Mouse (Mus musculus) WW6 (cell line): ENCODE measurements around the gene Drg2.
"Not testable (repeated sequence)": the region's sequence is repeated elsewhere in the genome, so short reads cannot be mapped to it uniquely, and the experiment has no call there.

Experiments
- DNase-seq: peaks from one replicate; pipeline ENCODE4 v3.0.0-alpha.2; 2013; ENCODE audit warnings: low read depth, low spot score

Gene Drg2

DNA sequence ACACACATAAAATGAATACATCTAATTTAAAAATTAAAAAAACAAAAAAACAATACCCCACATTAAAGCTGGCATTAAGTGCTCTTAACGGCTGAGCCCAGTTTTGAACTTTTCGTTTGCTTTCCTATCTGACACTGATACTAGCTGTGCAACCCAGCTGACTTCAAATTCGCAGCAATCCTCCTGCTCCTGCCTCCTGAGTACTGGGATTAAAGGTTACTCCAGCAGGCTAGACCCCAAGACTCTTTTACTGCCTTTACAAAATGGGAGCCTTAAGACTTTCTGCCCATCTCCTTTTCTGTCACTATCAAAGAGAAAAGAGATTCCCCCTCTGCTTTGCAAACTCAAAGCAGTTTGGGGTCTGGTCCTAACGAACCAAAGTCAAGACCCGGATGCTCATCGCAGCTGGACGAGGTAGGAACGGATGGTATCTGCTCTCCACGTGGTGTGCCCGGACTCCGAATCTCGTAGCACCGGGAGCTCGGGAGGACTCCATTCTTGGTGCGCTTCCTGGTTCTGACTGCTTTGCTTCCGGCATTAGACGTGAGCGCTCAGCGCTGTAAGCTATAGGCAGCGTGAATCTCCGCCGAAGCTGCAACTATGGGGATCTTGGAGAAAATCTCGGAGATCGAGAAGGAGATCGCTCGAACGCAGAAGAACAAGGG, at the start of gene Drg2:
Gene Drg2 (plus strand): TSS at position 512 of the 665 bp plus-strand sequence.
- DNase-seq, result peak; percentile 92

DNA sequence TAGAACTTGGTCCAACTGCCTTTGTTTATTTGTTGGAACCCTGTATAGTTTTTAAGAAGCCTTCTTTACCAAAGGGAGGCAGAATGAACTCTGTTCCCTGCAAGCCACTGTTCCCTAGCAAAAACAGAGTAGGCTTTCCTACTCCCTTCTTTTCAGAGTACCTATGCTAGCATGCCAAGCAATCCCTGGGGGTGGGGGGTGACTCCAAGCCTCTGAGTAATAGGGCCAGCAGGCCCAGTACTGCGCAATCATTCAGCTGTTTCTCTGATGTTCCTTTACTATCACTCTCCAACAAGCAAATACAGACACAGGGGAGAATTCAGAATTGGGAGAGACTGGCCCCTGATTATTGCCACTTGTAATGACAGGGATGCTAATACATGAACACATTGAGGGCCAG, 47.8 kb upstream of the Drg2 start:
- DNase-seq, result no peak

DNA sequence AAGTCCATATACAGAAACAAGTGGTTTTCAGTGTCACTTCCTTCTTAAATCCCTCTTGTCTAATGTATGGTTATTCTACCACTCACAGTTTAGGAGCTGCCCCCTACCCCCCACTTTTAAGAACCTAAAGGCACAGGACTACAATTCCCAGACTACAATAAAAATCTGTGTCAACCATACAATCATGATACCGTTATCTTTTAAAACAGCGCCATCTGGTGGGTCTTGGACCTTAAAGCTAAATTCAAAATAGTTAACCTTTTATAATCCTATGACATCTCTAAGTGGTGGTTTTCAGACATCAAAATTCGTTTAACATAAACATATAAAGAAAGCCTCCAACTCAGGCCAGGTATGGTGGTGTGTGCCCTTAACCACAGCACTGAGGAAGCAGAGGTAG, 42.2 kb upstream of the Drg2 start:
- no peak for DNase-seq

DNA sequence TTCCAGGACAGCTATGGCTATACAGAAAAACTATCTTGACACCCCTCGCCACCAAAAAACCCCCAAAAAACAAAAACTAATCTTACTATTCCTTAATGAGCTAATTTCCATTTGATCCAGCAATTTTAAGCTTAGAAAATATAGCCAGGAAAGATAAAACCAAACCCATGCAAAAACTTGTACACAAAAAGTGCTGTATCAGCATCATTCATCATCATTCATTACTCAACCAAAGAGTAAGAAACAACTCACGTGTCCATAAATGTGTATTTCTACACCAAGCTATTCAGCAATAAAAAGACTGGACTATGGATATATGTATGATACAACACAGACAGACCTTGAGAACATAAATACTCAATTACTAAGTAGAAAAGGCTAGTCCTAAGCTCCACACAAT, 41.5 kb upstream of the Drg2 start:
- no peak for DNase-seq

DNA sequence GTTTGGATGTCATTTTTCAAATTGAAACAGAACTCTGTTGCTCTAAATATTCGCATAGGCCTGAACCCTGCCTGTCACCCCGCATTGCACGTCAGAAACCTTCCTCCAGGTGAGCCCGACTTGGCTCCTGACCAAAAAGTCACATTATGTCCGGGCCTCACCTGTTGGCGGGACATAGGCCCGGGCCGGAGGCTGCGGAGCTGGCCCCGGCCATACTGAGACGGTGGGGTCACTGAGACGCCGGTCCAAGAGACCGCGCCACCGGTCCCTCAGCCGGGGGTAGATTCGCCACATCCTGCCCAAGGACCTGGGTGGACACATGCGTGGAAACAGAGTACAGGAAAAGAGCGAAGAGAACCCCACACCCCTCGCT, 37.8 kb upstream of the Drg2 start:
- no peak for DNase-seq

DNA sequence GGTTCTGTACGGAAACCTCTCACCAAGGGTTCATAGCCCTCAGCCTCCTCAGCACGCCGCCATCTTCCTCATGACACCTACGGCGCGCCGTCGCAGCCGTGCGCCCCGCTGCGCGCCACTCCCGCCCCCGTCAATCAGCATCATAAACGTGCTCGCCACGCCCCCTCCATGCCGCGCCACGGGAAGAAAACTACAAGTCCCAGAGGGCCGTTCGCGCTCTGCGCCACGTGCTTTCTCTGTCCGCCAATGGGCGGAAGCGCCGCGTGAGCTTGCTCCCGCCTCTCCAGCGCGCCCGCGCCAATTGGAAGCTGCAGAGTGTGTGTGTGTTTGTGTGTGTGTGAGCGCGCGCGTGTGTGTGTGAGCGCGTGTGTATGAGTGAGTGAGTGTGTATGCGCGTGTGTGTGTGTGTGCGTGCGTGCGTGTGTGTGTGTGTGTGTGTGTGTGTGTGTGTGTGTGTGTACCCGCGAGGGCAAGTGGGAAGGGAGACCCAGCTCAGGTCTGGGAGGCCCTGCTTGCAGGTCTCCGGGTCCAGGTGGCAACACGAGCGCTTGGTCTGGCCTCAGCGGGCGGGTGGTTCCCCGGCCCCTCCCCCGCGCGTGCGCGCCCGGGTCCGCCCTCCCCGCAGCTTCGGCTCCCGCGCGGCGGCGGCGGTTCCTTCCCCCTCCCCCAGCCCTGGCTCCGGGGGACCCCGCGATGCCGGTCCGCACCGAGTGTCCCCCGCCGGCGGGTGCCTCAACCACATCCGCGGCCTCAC, 37.3 kb upstream of the Drg2 start, which contains the start of gene Gid4:
Gene Gid4 (plus strand): TSS at position 183 of the 754 bp plus-strand sequence.
- DNase-seq, result peak; percentile 100

DNA sequence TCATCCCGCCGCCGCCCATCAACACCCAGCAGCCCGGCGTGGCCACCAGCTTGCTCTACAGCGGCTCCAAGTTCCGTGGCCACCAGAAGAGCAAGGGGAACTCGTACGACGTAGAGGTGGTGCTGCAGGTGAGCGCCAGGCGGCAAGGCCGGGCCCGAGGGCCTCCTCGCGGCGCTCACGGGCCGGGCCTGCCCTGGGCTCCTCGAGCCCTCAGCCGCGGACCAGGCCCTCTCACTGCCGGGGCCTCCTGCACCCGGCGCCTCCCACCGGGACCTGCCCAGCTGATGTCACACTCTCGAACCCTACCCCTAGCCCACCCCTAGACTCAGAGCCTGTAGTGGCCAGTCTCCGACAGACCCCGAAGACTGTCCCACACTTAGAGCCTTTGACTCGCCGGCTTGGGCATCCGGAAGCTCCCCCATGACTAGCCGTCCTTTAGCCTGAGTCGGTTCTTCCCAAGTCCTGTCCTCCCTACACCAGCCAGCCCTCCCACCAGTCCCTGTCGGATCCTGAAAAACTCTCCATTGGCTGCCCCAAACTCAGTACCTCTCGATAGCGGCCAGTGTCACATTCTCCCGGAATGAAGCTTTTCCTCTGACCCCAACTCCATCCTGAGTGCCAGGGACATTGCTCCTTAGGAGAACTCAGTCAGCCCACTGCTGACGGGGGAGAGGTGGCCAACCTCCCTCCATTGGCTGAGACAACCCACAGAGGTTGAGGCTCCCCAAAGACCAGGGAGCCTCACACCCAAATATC, 36.5 kb upstream of the Drg2 start, which contains the start of gene Atpaf2:
Gene Atpaf2 (minus strand): TSS at position 741 of the 756 bp plus-strand sequence.
- no peak for DNase-seq

DNA sequence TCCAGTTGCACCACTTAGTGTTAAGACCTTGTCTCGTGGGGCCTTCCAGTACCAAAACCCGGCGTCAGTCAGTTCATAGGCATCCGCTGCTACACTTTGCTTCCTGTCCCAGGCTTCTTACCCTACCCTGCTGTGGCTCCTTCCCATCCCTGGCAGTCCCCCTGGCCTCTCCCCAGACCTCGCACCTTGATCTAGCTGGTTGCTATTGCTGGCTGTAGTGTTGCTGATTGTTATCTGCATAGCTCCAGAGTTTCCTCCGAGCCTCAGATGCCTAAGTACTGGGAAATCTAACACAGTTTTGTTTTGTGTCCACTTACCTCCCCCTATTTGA, 36.0 kb upstream of the Drg2 start:
- no peak for DNase-seq

DNA sequence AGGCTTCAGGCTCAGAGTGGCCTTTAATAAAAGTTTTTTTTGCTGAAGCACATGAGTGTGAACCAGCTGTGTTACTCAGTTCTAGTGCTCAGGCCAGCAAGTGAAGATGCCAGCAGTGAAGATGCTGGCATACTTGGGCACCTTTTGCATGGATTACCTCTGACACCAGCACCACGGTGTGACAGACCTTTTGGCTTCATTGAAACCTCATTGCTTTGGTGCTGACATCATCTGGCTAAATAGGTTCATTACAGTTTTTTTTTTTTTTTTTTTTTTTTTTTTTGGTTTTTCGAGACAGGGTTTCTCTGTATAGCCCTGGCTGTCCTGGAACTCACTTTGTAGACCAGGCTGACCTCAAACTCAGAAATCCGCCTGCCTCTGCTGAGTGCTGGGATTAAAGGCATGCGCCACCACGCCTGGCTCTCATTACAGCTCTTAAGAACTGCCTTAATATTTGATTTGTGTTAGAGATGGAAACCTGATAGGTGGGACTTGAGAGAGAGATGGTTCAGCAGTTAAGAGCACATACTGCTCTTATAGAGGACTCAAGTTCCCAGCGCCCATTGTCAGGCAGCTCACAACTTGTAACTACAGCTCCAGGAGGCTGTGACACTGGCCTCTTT, 32.2 kb upstream of the Drg2 start:
- no peak for DNase-seq

DNA sequence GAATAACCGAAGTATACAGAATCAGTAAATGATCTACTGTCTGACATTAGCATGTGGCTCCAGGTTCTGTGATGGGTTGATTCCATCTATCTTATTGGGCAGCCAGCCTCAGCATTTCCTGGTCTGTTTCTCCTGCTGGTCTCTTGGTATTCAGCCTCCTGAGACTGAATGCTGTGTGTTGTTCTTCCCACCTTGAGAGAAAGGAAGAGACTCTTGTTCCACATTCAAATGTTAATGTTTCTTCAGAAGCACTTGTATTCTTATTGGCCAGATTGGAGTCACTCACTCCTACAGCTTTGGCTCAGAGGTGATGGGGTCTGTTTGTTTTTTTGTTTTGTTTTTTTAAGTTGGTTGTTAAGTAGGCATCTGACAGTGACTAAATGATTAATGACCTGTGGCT, 31.4 kb upstream of the Drg2 start:
- DNase-seq, result no peak

DNA sequence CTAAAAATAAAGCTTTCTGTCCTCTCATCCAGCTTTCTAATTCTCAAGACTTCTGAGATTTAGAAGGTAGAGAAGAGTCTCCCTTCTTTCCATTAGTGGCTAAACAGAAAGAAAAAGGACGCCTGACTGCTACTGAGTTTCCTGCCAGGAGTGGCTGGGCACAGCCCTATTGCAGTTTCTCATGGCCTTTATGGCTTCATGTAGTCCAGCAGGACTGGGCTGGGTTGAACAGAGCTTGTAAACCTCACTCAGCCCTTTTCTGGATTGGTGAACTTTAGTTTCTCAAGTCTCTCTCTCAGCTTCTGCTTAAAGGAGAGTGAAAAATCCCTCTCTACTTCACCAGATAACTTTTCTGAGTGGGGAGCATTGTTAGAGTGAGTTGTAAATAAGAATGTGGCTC, 28.0 kb upstream of the Drg2 start:
- DNase-seq, result no peak

DNA sequence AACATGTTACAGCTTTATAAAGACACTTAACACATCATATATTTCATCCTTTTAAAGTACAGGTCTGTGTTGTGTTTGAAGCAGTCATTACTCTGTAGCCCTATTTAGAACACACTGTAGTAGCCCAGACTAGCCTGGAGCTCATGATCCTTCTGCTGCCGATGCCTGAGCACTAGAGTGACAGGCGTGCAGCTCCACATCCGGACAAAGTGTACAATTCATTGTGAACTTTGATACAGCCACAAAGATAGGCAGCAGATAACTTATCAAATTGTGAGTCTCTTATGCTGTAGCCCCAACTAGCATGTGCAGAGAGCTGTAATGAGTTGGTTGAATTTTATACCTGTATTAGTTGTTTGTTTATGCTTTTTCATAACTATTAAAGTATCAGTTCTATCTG, 26.8 kb upstream of the Drg2 start:
- DNase-seq, result no peak

DNA sequence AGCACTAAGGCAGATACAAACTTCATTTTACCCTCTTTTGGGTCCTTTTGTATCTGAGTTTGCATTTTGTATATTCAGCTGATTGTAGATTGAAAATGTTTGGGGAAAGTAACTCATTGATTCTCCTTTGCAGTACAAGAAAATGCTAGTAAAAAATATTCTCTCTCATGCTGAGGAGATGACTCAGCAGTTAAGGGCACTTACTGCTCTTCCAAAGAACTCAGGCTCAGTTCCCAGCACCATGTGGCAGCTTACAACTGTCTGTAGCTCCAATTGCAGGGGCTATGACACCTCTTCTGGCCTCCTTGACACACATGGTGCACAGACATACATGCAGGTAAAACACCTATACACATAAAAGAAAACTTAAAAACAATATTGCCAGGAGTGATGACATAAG, 20.9 kb upstream of the Drg2 start:
- no peak for DNase-seq

DNA sequence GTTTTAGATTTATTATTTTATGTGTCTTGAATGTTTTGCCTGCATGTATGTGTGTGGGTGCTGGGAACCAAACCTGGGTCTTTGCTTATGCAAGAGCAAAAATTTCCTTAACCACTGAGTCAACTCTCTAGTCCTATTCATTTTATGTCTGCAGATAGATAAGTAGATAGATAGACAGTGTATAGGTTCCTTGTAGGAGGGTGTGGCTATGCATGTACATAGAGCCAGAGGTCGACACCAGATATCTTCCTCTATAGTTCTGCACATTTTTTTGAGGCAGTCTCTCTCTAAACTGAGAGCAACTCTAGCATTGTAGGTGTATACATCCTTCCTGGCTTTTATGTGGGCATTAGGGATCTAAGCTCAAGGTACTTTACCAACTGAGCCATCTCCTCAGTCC, 19.3 kb upstream of the Drg2 start:
- DNase-seq, result no peak

DNA sequence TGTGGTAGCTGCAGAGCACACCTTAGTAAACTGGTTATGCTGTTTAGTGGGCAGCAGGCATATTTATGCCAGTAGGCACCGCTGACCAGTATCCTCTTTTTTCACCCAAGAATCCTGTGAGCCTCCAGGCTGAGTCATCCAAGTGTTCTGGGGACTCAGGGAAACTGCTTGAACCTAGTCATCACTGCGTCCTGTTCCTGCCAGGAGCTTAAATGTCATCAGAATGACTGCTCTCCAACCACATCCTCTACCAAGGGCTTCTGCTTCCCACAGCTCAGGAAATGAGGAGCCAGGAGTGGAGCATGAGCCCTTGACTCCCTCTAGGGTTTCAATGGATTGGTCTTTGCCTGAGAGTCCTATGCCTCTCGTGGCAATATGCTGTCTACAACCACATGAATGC, 17.8 kb upstream of the Drg2 start:
- no peak for DNase-seq

DNA sequence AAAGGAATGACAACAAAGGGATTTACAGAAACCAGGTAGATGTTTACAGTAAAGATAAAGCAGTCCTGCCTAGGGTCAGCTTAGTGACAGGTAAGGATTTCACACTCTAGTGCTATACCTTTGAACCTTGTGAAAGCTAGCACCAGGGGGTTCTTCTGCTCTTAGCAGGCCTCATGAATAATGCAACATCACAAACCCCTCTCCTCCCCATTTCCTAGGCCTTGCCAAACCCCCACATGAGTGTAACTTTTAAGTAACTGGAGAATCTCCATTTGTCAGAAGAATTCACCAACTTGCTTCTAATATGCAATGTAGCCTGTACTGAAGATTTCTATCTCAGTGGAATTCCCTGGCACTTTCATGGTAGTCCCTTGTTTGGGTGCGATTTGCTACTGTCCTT, 14.8 kb upstream of the Drg2 start:
- DNase-seq, result not testable (repeated sequence)

DNA sequence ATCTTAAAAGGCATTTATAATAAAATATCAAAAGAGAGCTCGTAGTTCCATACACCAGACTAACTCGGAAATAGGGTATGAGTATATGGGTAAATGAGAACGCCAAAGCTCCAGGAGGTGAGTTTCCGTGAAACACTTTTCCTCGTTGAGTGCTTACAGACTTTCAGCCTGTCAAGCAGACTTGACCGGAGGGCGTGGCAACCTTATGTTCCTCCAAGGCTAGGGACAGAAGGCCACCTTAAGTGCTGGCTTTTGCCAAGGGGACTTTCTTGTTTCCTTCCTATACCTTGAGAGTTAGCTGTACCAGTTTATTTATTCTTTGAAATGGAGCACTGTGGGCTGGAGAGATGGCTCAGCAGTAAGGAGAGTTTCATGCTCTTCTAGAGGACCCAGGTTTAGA, 14.2 kb upstream of the Drg2 start:
- DNase-seq, result no peak

DNA sequence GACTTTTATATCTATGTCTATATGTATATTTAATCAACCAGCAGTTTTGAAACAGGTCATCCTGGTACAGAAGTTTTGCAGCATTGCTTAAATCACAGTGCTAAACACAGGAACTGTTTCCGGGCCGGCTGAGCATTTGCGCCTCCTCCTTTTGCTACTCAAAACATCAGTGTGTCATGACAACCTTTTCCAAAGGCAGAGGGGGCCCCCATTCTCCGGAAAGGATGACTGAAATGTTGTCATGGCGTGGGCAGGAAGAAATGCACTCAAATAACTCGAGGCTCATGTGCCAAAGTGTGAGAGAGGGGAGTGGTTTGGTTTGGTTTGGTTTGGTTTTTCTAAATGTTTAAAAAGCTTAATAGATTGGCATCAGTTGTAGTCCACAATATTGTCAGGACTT, 11.5 kb upstream of the Drg2 start:
- no peak for DNase-seq

DNA sequence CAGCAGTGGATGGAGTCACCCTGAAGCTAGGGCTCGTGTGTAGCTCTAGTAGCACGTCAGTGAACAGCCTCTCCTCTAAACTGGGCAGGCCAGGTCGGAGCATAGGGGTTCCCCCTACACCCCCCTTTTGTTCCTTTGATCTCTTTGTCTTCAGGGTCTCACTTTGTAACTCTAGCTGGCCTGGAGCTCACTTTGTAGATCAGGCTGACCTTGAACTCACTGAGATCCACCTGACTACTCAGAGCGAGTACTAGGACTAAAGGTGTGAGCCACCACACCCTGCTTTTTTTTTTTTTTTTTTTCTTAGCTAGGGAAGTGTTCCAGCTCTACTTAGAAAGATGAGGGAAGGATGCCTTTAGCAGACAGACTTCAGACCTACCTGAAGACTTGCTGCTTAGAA, 10.4 kb upstream of the Drg2 start:
- peak; percentile 61 for DNase-seq

DNA sequence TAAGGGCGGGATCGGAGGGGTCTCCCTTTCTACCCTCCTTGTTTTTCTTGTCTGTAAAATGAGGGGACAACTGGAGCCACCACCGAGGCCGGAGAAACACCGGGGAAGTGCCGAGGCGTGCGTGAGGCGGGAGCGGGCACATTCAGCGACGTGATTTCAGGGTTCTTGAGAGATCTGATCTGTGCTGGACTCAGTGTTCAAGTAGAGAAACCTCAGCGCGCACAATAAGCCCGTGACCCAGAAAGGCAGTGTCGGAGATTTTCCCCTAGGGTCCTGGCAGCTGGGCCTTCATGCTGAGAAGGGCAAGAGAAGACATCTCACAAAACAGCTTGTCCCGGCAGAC, 325 bp downstream of the Drg2 start:
- DNase-seq, result no peak

DNA sequence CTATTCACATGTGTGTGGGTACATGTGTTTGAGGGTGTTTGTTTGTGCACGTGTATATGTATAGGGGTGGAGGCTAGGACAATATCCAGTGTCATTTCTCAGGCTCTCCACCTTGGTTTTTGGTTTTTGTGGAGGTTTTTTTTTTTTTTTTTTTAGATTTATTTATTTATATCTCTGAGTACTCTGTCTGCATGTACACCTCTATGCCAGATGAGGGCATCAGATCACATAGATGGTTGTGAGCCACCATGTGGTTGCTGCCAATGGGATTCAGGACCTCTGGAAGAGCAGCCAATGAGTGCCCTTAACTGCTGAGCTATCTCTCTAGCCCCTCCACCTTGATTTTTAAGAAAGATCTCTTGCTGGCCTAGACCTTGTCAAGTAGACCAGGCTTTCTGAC, 3.6 kb downstream of the Drg2 start:
- no peak for DNase-seq

DNA sequence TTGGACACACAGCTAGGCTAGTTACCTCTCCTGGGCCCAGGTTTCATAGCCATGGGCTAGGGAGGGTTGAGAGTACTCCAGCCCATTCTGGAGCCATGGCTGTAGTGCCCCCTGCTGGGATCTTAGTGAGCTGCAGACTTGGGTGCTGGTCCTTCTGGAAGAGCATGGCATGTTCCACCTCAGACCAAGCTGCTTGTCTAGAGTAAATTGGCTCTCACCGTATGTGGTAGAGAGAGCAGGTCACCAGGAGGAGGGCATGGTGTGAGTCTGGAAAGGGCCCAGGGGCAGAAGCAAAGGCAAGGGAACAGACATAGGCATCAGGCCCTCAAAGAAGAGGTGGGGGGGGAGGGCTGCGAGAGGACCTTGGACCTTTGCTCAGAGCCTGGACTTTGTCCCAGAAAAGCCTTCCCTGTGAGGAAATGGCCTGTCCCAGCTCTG, 11.6 kb downstream of the Drg2 start:
- no peak for DNase-seq
